In genomic region chr9:57270399-57270798, GRCm38 (mm10) we compare ENCODE assay signal across 21 mouse cellular contexts. TPM values are rescaled to one million over a fixed set of nuclear protein-coding genes. Genes with fewer than 3 reads are reported as not detected.
DNase-seq lines count a peak whose midpoint lies in the region; ATAC-seq and TF ChIP-seq lines count a peak whose summit lies in the region.
"Had no signal": no experiment of that assay in that cellular context is flagged by ENCODE, and none has a peak within 500 bp of the region (broad histone marks: within the 10 kb centered on the region; RNA-seq: fewer than 3 reads in every experiment).

No protein-coding gene starts in this region.

- peak; percentile 20; the same call in 1 of the 2 replicates for ATAC-seq in intestine, embryonic 15.5 days
- no peak for ATAC-seq in intestine, postnatal 0 days
- ATAC-seq in midbrain, embryonic 11.5 days (ENCODE audit: low FRiP score), result peak; percentile 35; the same call in 1 of the 2 replicates
- ATAC-seq in midbrain, embryonic 15.5 days (replicated peaks), result no peak
- ATAC-seq in forebrain, postnatal 0 days, result peak; percentile 34
- ATAC-seq: activated CD4-positive, CD25-positive, alpha-beta regulatory T cell, adult 4 months; inflammation-experienced regulatory T-cells, adult 6 months had no signal

- no peak overlapping the region for H3K9ac ChIP-seq in intestine, embryonic 15.5 days
- no peak overlapping the region for H3K9ac ChIP-seq in intestine, postnatal 0 days (ENCODE audit: low read depth, low read length)
- no peak overlapping the region for H3K9ac ChIP-seq in midbrain, embryonic 11.5 days (ENCODE audit: low read length)
- no peak overlapping the region for H3K9ac ChIP-seq in midbrain, embryonic 15.5 days
- H3K9ac ChIP-seq in forebrain, postnatal 0 days, result no peak overlapping the region
- H3K9ac ChIP-seq: liver, embryonic 15.5 days; neural tube, embryonic 13.5 days had no signal

- DNase-seq in midbrain, embryonic 11.5 days (ENCODE audit: low spot score, missing footprints), result peak; percentile 81
- DNase-seq in forebrain, embryonic 10.5 days (ENCODE audit: extremely low spot score, low spot score), result no peak
- DNase-seq in forebrain, postnatal 0 days, result peak; percentile 16
- no peak for DNase-seq in thymus, postnatal 14 days
- DNase-seq: cerebellum, adult 18-20 months; left cerebral cortex, postnatal 4 days; lung, postnatal 14 days; thymus, postnatal 36 days had no signal

- no peaks in the 10 kb centered on the region for H3K9me3 ChIP-seq in intestine, embryonic 15.5 days
- no peaks in the 10 kb centered on the region for H3K9me3 ChIP-seq in intestine, postnatal 0 days (ENCODE audit: control insufficient read depth)
- no peaks in the 10 kb centered on the region for H3K9me3 ChIP-seq in midbrain, embryonic 11.5 days (ENCODE audit: control insufficient read depth, low read length)
- no peaks in the 10 kb centered on the region for H3K9me3 ChIP-seq in midbrain, embryonic 15.5 days
- no peaks in the 10 kb centered on the region for H3K9me3 ChIP-seq in forebrain, embryonic 10.5 days
- H3K9me3 ChIP-seq in forebrain, postnatal 0 days (ENCODE audit: low read length), result no peaks in the 10 kb centered on the region
- H3K9me3 ChIP-seq: liver, embryonic 15.5 days; neural tube, embryonic 13.5 days had no signal

- 31% methylated on average over 8 of the region's 8 CpGs for WGBS in intestine, embryonic 15.5 days
- 43% methylated on average over 8 of the region's 8 CpGs for WGBS in intestine, postnatal 0 days
- WGBS in midbrain, embryonic 11.5 days, result 48% methylated on average over 8 of the region's 8 CpGs
- WGBS in midbrain, embryonic 15.5 days, result 37% methylated on average over 8 of the region's 8 CpGs
- WGBS in forebrain, embryonic 10.5 days, result 25% methylated on average over 8 of the region's 8 CpGs
- WGBS in forebrain, postnatal 0 days, result 28% methylated on average over 8 of the region's 8 CpGs

- H3K27me3 ChIP-seq in intestine, embryonic 15.5 days (replicated peaks), result no peaks in the 10 kb centered on the region
- H3K27me3 ChIP-seq in intestine, postnatal 0 days (replicated peaks; ENCODE audit: control insufficient read depth, insufficient read depth, low read length), result no peaks in the 10 kb centered on the region
- no peaks in the 10 kb centered on the region for H3K27me3 ChIP-seq in midbrain, embryonic 11.5 days (ENCODE audit: control insufficient read depth, insufficient read depth, low read length)
- no peaks in the 10 kb centered on the region for H3K27me3 ChIP-seq in midbrain, embryonic 15.5 days (replicated peaks)
- peaks cover 36% of the 10 kb centered on the region for H3K27me3 ChIP-seq in forebrain, embryonic 10.5 days (ENCODE audit: poor library complexity, severe bottlenecking)
- no peaks in the 10 kb centered on the region for H3K27me3 ChIP-seq in forebrain, postnatal 0 days (ENCODE audit: insufficient read depth, low read length)
- H3K27me3 ChIP-seq: CH12.LX had no signal

- no peak overlapping the region for H3K4me3 ChIP-seq in intestine, embryonic 15.5 days (replicated peaks)
- no peak overlapping the region for H3K4me3 ChIP-seq in intestine, postnatal 0 days (ENCODE audit: low read depth, low read length)
- H3K4me3 ChIP-seq in midbrain, embryonic 11.5 days (ENCODE audit: low read depth, low read length), result no peak overlapping the region
- H3K4me3 ChIP-seq in midbrain, embryonic 15.5 days, result no peak overlapping the region
- no peak overlapping the region for H3K4me3 ChIP-seq in forebrain, embryonic 10.5 days
- H3K4me3 ChIP-seq in forebrain, postnatal 0 days (ENCODE audit: low read depth, low read length), result no peak overlapping the region
- H3K4me3 ChIP-seq: liver, embryonic 15.5 days; neural tube, embryonic 13.5 days had no signal

- peaks cover 23% of the 10 kb centered on the region for H3K4me1 ChIP-seq in intestine, embryonic 15.5 days (replicated peaks)
- H3K4me1 ChIP-seq in intestine, postnatal 0 days (replicated peaks; ENCODE audit: control insufficient read depth, insufficient read depth, low read length), result no peaks in the 10 kb centered on the region
- peaks cover 9% of the 10 kb centered on the region for H3K4me1 ChIP-seq in midbrain, embryonic 11.5 days (ENCODE audit: control insufficient read depth, insufficient read depth, low read length)
- peaks cover 24% of the 10 kb centered on the region for H3K4me1 ChIP-seq in midbrain, embryonic 15.5 days
- peaks cover 81% of the 10 kb centered on the region for H3K4me1 ChIP-seq in forebrain, embryonic 10.5 days
- H3K4me1 ChIP-seq in forebrain, postnatal 0 days (ENCODE audit: insufficient read depth), result no peaks in the 10 kb centered on the region

- TF ChIP-seq CTCF in intestine, postnatal 0 days (IDR thresholded peaks at IDR 0.05; ENCODE audit: low read depth), result no peak
- no peak for TF ChIP-seq CTCF in forebrain, postnatal 0 days (IDR thresholded peaks at IDR 0.05; ENCODE audit: low read depth)

- H3K4me2 ChIP-seq in intestine, embryonic 15.5 days (replicated peaks), result no peak overlapping the region
- no peak overlapping the region for H3K4me2 ChIP-seq in intestine, postnatal 0 days (replicated peaks; ENCODE audit: low read depth)
- no peak overlapping the region for H3K4me2 ChIP-seq in midbrain, embryonic 11.5 days
- H3K4me2 ChIP-seq in midbrain, embryonic 15.5 days, result no peak overlapping the region
- no peak overlapping the region for H3K4me2 ChIP-seq in forebrain, postnatal 0 days (ENCODE audit: low read depth)
- H3K4me2 ChIP-seq: liver, embryonic 15.5 days; neural tube, embryonic 13.5 days had no signal

- no peaks in the 10 kb centered on the region for H3K36me3 ChIP-seq in intestine, embryonic 15.5 days
- H3K36me3 ChIP-seq in intestine, postnatal 0 days (ENCODE audit: control insufficient read depth, insufficient read depth), result no peaks in the 10 kb centered on the region
- H3K36me3 ChIP-seq in midbrain, embryonic 11.5 days (ENCODE audit: control insufficient read depth, insufficient read depth, low read length), result no peaks in the 10 kb centered on the region
- H3K36me3 ChIP-seq in midbrain, embryonic 15.5 days (replicated peaks), result no peaks in the 10 kb centered on the region
- H3K36me3 ChIP-seq in forebrain, embryonic 10.5 days (replicated peaks), result no peaks in the 10 kb centered on the region
- no peaks in the 10 kb centered on the region for H3K36me3 ChIP-seq in forebrain, postnatal 0 days (ENCODE audit: insufficient read depth)
- H3K36me3 ChIP-seq: liver, embryonic 15.5 days; neural tube, embryonic 13.5 days had no signal

- H3K27ac ChIP-seq in intestine, embryonic 15.5 days, result no peak overlapping the region
- H3K27ac ChIP-seq in intestine, postnatal 0 days (ENCODE audit: low read depth, low read length), result no peak overlapping the region
- H3K27ac ChIP-seq in midbrain, embryonic 11.5 days (ENCODE audit: low read depth, low read length), result no peak overlapping the region
- H3K27ac ChIP-seq in midbrain, embryonic 15.5 days, result no peak overlapping the region
- H3K27ac ChIP-seq in forebrain, embryonic 10.5 days, result peak overlapping the region; percentile 68; the same call in 1 of the 2 replicates
- no peak overlapping the region for H3K27ac ChIP-seq in forebrain, postnatal 0 days (ENCODE audit: low read depth, low read length)
- H3K27ac ChIP-seq: liver, embryonic 15.5 days; neural tube, embryonic 13.5 days; stomach, postnatal 0 days had no signal

RNA-seq across cellular contexts. Expression of gene 1700017B05Rik, which starts 8.0 kb away (rescaled TPM):
- 27.7 and 29.6 TPM in 2 replicates for polyA plus RNA-seq in intestine, embryonic 15.5 days (2015; fragmentation: Nextera tagmentation; extraction: Ambion mirVana)
- 12.8 and 14.2 TPM in 2 replicates for polyA plus RNA-seq in intestine, postnatal 0 days (2015; fragmentation: Nextera tagmentation; extraction: Ambion mirVana)
- polyA plus RNA-seq in midbrain, embryonic 11.5 days (2014; fragmentation: Nextera tagmentation; extraction: Ambion mirVana), result 6.4 and 9.3 TPM in 2 replicates
- polyA plus RNA-seq in midbrain, embryonic 15.5 days (2015; fragmentation: Nextera tagmentation; extraction: Ambion mirVana), result 4.0 and 4.4 TPM in 2 replicates
- polyA plus RNA-seq in forebrain, embryonic 10.5 days (2016; fragmentation: Nextera tagmentation; extraction: Ambion mirVana), result 14.8 and 15.6 TPM in 2 replicates
- total RNA-seq in forebrain, postnatal 0 days (2014; rRNA removed), result 3.5 and 8.5 TPM in 2 replicates
- polyA plus RNA-seq in forebrain, postnatal 0 days (2015; fragmentation: Nextera tagmentation; extraction: Ambion mirVana), result 3.6 and 6.7 TPM in 2 replicates

RNA-seq across cellular contexts. Expression of gene Trcg1, which starts 34.0 kb away (rescaled TPM):
- not detected in 2 replicates for polyA plus RNA-seq in intestine, embryonic 15.5 days (2015; fragmentation: Nextera tagmentation; extraction: Ambion mirVana)
- polyA plus RNA-seq in intestine, postnatal 0 days (2015; fragmentation: Nextera tagmentation; extraction: Ambion mirVana), result not detected in 2 replicates
- polyA plus RNA-seq in midbrain, embryonic 11.5 days (2014; fragmentation: Nextera tagmentation; extraction: Ambion mirVana), result not detected in 2 replicates
- polyA plus RNA-seq in midbrain, embryonic 15.5 days (2015; fragmentation: Nextera tagmentation; extraction: Ambion mirVana), result not detected in 2 replicates
- polyA plus RNA-seq in forebrain, embryonic 10.5 days (2016; fragmentation: Nextera tagmentation; extraction: Ambion mirVana), result 0.05 TPM in 1 of 2 replicates, not detected in the other
- not detected in 2 replicates for total RNA-seq in forebrain, postnatal 0 days (2014; rRNA removed)
- not detected in 2 replicates for polyA plus RNA-seq in forebrain, postnatal 0 days (2015; fragmentation: Nextera tagmentation; extraction: Ambion mirVana)
- total RNA-seq: CH12.LX; gastrocnemius, postnatal 4 days; layer of hippocampus, postnatal 36 days; left cerebral cortex, postnatal 4 days had no signal
- polyA plus RNA-seq: activated CD4-positive, CD25-positive, alpha-beta regulatory T cell, adult 4 months; embryonic facial prominence, embryonic 11.5 days; heart, postnatal 0 days; inflammation-experienced regulatory T-cells, adult 6 months; liver, embryonic 15.5 days; neural tube, embryonic 13.5 days; stomach, postnatal 0 days had no signal

Comparison
In these comparisons a context has a peak if more than half of its experiments do, and no peak if none do; other contexts are left out.
1. ATAC-seq: peak in intestine, embryonic 15.5 days (single experiment), midbrain, embryonic 11.5 days (single experiment) and forebrain, postnatal 0 days (single experiment); none in intestine, postnatal 0 days (single experiment) and midbrain, embryonic 15.5 days (single experiment).
2. DNase-seq: peak in midbrain, embryonic 11.5 days (single experiment) and forebrain, postnatal 0 days (single experiment); none in forebrain, embryonic 10.5 days (single experiment) and thymus, postnatal 14 days (single experiment).